In genomic region chr13:24565230-24565949, GRCm38 (mm10) we compare ENCODE assay signal across 8 mouse cellular contexts. TPM values are rescaled to one million over a fixed set of nuclear protein-coding genes. Genes with fewer than 3 reads are reported as not detected.
DNase-seq lines count a peak whose midpoint lies in the region; ATAC-seq and TF ChIP-seq lines count a peak whose summit lies in the region.

No protein-coding gene starts in this region.

- no peak overlapping the region for H3K4me2 ChIP-seq in hindbrain, embryonic 11.5 days (replicated peaks; ENCODE audit: low read depth, low read length)
- H3K4me2 ChIP-seq in forebrain, embryonic 15.5 days (replicated peaks): no peak overlapping the region
- 0 out of 2 replicates have a peak overlapping the region, but pooled peaks have one; percentile 10 for H3K4me2 ChIP-seq in intestine, embryonic 14.5 days (ENCODE audit: low read length)
- no peak overlapping the region for H3K4me2 ChIP-seq in lung, postnatal 0 days (replicated peaks; ENCODE audit: low read depth, low read length)

- WGBS in hindbrain, embryonic 10.5 days: 63% methylated on average over 8 of the region's 8 CpGs
- 66% methylated on average over 8 of the region's 8 CpGs for WGBS in hindbrain, embryonic 11.5 days
- WGBS in forebrain, embryonic 15.5 days: 42% methylated on average over 8 of the region's 8 CpGs
- WGBS in intestine, embryonic 14.5 days: 25% methylated on average over 8 of the region's 8 CpGs
- 21% methylated on average over 8 of the region's 8 CpGs for WGBS in lung, postnatal 0 days

- H3K9ac ChIP-seq in hindbrain, embryonic 11.5 days (ENCODE audit: low read depth, low read length): no peak overlapping the region
- H3K9ac ChIP-seq in forebrain, embryonic 15.5 days (replicated peaks): no peak overlapping the region
- H3K9ac ChIP-seq in intestine, embryonic 14.5 days (ENCODE audit: low read length): no peak overlapping the region
- no peak overlapping the region for H3K9ac ChIP-seq in lung, postnatal 0 days (replicated peaks; ENCODE audit: low read depth)

- H3K9me3 ChIP-seq in hindbrain, embryonic 10.5 days: no peaks in the 10 kb centered on the region
- no peaks in the 10 kb centered on the region for H3K9me3 ChIP-seq in hindbrain, embryonic 11.5 days (ENCODE audit: control insufficient read depth, low read length)
- H3K9me3 ChIP-seq in forebrain, embryonic 15.5 days: no peaks in the 10 kb centered on the region
- no peaks in the 10 kb centered on the region for H3K9me3 ChIP-seq in intestine, embryonic 14.5 days (ENCODE audit: control insufficient read depth, low read length)
- no peaks in the 10 kb centered on the region for H3K9me3 ChIP-seq in lung, postnatal 0 days (ENCODE audit: low read length)

- peak overlapping the region; percentile 78 for H3K27ac ChIP-seq in hindbrain, embryonic 10.5 days
- H3K27ac ChIP-seq in hindbrain, embryonic 11.5 days (ENCODE audit: low read depth, low read length): no peak overlapping the region
- peak overlapping the region; percentile 46 for H3K27ac ChIP-seq in forebrain, embryonic 15.5 days (replicated peaks)
- H3K27ac ChIP-seq in intestine, embryonic 14.5 days (ENCODE audit: low read depth): peak overlapping the region; percentile 88
- peak overlapping the region; percentile 65 for H3K27ac ChIP-seq in lung, postnatal 0 days (ENCODE audit: low read length)

- no peak for DNase-seq in hindbrain, embryonic 10.5 days (ENCODE audit: low spot score)
- DNase-seq in hindbrain, embryonic 11.5 days (ENCODE audit: low spot score): no peak
- peak; percentile 65 for DNase-seq in intestine, embryonic 14.5 days (ENCODE audit: low spot score)
- DNase-seq in lung, postnatal 0 days (ENCODE audit: low spot score): peak; percentile 88
- no peak for DNase-seq in left cerebral cortex, postnatal 36 days (ENCODE audit: low spot score in 2 of 2)
- DNase-seq in layer of hippocampus, adult 9-11 months: no peak

- peak; percentile 91 for TF ChIP-seq EP300 in lung, postnatal 0 days (IDR thresholded peaks at IDR 0.05)

- ATAC-seq in hindbrain, embryonic 11.5 days (ENCODE audit: low FRiP score): no peak
- peak; percentile 41; the same call in 1 of the 2 replicates for ATAC-seq in forebrain, embryonic 15.5 days (replicated peaks)
- peak; percentile 78 for ATAC-seq in intestine, embryonic 14.5 days (replicated peaks; ENCODE audit: low FRiP score, low TSS enrichment, low read depth)
- ATAC-seq in lung, postnatal 0 days: peak; percentile 88
- no peak for ATAC-seq in activated CD4-positive, CD25-positive, alpha-beta regulatory T cell, adult 4 months

- H3K27me3 ChIP-seq in hindbrain, embryonic 10.5 days (ENCODE audit: insufficient read depth, poor library complexity, severe bottlenecking): no peaks in the 10 kb centered on the region
- no peaks in the 10 kb centered on the region for H3K27me3 ChIP-seq in hindbrain, embryonic 11.5 days (ENCODE audit: control insufficient read depth, insufficient read depth, low read length)
- no peaks in the 10 kb centered on the region for H3K27me3 ChIP-seq in forebrain, embryonic 15.5 days
- no peaks in the 10 kb centered on the region for H3K27me3 ChIP-seq in intestine, embryonic 14.5 days (replicated peaks; ENCODE audit: control insufficient read depth, insufficient read depth, low read length)
- no peaks in the 10 kb centered on the region for H3K27me3 ChIP-seq in lung, postnatal 0 days (replicated peaks; ENCODE audit: insufficient read depth, low read length)

- peaks cover 23% of the 10 kb centered on the region for H3K4me1 ChIP-seq in hindbrain, embryonic 10.5 days (replicated peaks)
- no peaks in the 10 kb centered on the region for H3K4me1 ChIP-seq in hindbrain, embryonic 11.5 days (replicated peaks; ENCODE audit: control insufficient read depth, insufficient read depth, low read length)
- H3K4me1 ChIP-seq in forebrain, embryonic 15.5 days: peaks cover 9% of the 10 kb centered on the region; the same call in 1 of the 2 replicates
- peaks cover 19% of the 10 kb centered on the region for H3K4me1 ChIP-seq in intestine, embryonic 14.5 days (replicated peaks; ENCODE audit: control insufficient read depth, insufficient read depth, low read length)
- peaks cover 19% of the 10 kb centered on the region; the same call in 1 of the 2 replicates for H3K4me1 ChIP-seq in lung, postnatal 0 days (ENCODE audit: insufficient read depth, low read depth, low read length)

- TF ChIP-seq CTCF in lung, postnatal 0 days (IDR thresholded peaks at IDR 0.05): no peak

- H3K4me3 ChIP-seq in hindbrain, embryonic 10.5 days: no peak overlapping the region
- no peak overlapping the region for H3K4me3 ChIP-seq in hindbrain, embryonic 11.5 days (ENCODE audit: low read depth, low read length)
- no peak overlapping the region for H3K4me3 ChIP-seq in forebrain, embryonic 15.5 days
- no peak overlapping the region for H3K4me3 ChIP-seq in intestine, embryonic 14.5 days (ENCODE audit: low read depth, low read length)
- no peak overlapping the region for H3K4me3 ChIP-seq in lung, postnatal 0 days (ENCODE audit: low read depth, low read length)

- intact Hi-C loops in left cerebral cortex, postnatal 36 days (cut with DNase I): no loop called here

- no peaks in the 10 kb centered on the region for H3K36me3 ChIP-seq in hindbrain, embryonic 10.5 days
- H3K36me3 ChIP-seq in hindbrain, embryonic 11.5 days (ENCODE audit: control insufficient read depth, insufficient read depth, low read length): no peaks in the 10 kb centered on the region
- no peaks in the 10 kb centered on the region for H3K36me3 ChIP-seq in forebrain, embryonic 15.5 days
- no peaks in the 10 kb centered on the region for H3K36me3 ChIP-seq in intestine, embryonic 14.5 days (ENCODE audit: control insufficient read depth, insufficient read depth, low read length)
- H3K36me3 ChIP-seq in lung, postnatal 0 days (ENCODE audit: insufficient read depth, low read length): no peaks in the 10 kb centered on the region

RNA-seq across cellular contexts. Expression of gene Ripor2, which starts 16.6 kb away (rescaled TPM):
- 3.7 and 6.4 TPM in 2 replicates for polyA plus RNA-seq in hindbrain, embryonic 10.5 days (2016; fragmentation: Nextera tagmentation; extraction: Ambion mirVana)
- 9.5 and 10.4 TPM in 2 replicates for polyA plus RNA-seq in hindbrain, embryonic 11.5 days (2014; fragmentation: Nextera tagmentation; extraction: Ambion mirVana)
- 24.5 and 26.8 TPM in 2 replicates for polyA plus RNA-seq in forebrain, embryonic 15.5 days (2015; fragmentation: Nextera tagmentation; extraction: Ambion mirVana)
- polyA plus RNA-seq in intestine, embryonic 14.5 days (2014; fragmentation: Nextera tagmentation; extraction: Ambion mirVana): 1.7 and 2.3 TPM in 2 replicates
- polyA plus RNA-seq in lung, postnatal 0 days (2015; fragmentation: Nextera tagmentation; extraction: Ambion mirVana): 3.1 and 3.9 TPM in 2 replicates
- 10 to 100 TPM; 53.0 to 67.2 TPM for total RNA-seq in left cerebral cortex, postnatal 36 days (2021)
- polyA plus RNA-seq in activated CD4-positive, CD25-positive, alpha-beta regulatory T cell, adult 4 months (2017; shearing (Covaris generic)): 100 to 1,000 TPM; 210 to 273 TPM

Comparison
In these comparisons a context has a peak if more than half of its experiments do, and no peak if none do; other contexts are left out.
1. DNase-seq: peak in intestine, embryonic 14.5 days (single experiment) and lung, postnatal 0 days (single experiment); none in hindbrain, embryonic 10.5 days (single experiment), hindbrain, embryonic 11.5 days (single experiment), left cerebral cortex, postnatal 36 days (0 of 2) and layer of hippocampus, adult 9-11 months (single experiment).
2. ATAC-seq: peak in forebrain, embryonic 15.5 days (single experiment), intestine, embryonic 14.5 days (single experiment) and lung, postnatal 0 days (single experiment); none in hindbrain, embryonic 11.5 days (single experiment) and activated CD4-positive, CD25-positive, alpha-beta regulatory T cell, adult 4 months (single experiment).